Mouse (Mus musculus): ENCODE data around the gene Hhatl.

Hhatl gene

GRCm38 (mm10) chr9:121757835-121758814, 34.2 kb downstream of the Hhatl start:
- no peak for DNase-seq

- no peak for DNase-seq
Observed at GRCm38 (mm10) chr9:121757432-121757831, 34.9 kb downstream of the Hhatl start.

- DNase-seq: no peak
Observed at GRCm38 (mm10) chr9:121756785-121757184, 35.5 kb downstream of the Hhatl start.

- DNase-seq: no peak
Observed at GRCm38 (mm10) chr9:121754624-121755023, 37.7 kb downstream of the Hhatl start.

- DNase-seq: no peak
Observed at GRCm38 (mm10) chr9:121752774-121753173, 39.5 kb downstream of the Hhatl start.

GRCm38 (mm10) chr9:121744051-121744450, 48.3 kb downstream of the Hhatl start:
- no peak for DNase-seq

- DNase-seq: no peak
Observed at GRCm38 (mm10) chr9:121741168-121741567, 51.1 kb downstream of the Hhatl start.

GRCm38 (mm10) chr9:121740490-121740889, 51.8 kb downstream of the Hhatl start:
- no peak for DNase-seq

All from kidney, postnatal 14 days (tissue).